ENCODE assay signal across 11 mouse cellular contexts in the genomic region with DNA sequence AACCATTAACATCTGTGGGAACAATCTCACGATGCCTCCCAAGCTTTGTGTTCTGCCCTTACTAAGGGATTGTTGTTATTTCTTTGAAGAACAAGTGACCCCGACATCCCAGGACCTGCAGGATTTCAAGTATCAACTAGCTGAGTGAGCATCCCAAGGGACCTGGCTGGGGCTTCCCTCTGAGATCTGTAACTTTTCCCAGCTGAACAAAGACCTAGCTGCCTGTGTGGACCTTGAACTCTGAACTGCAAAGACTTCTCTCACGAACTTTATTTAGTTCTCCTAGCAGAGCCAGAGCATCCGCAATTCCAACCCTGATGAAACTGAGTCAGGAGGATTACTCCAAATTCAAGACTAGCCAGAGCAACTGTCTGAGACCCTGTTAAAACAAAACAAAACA. TPM values are rescaled to one million over a fixed set of nuclear protein-coding genes. Genes with fewer than 3 reads are reported as not detected.
DNase-seq lines count a peak whose midpoint lies in the region; ATAC-seq and TF ChIP-seq lines count a peak whose summit lies in the region.
"Had no signal": no experiment of that assay in that cellular context is flagged by ENCODE, and none has a peak within 500 bp of the region (broad histone marks: within the 10 kb centered on the region; RNA-seq: fewer than 3 reads in every experiment).

No protein-coding gene starts in this region.

- H3K9ac ChIP-seq in forebrain, embryonic 12.5 days, result no peak overlapping the region
- no peak overlapping the region for H3K9ac ChIP-seq in forebrain, embryonic 15.5 days (replicated peaks)
- no peak overlapping the region for H3K9ac ChIP-seq in liver, adult 2 months (ENCODE audit: low read depth, low read length)

- 55% methylated on average over 4 of the region's 4 CpGs for WGBS in forebrain, embryonic 12.5 days
- 60% methylated on average over 4 of the region's 4 CpGs for WGBS in forebrain, embryonic 15.5 days
- WGBS in liver, adult 2 months, result 19% methylated on average over 4 of the region's 4 CpGs
- WGBS in small intestine, adult 2 months, result 32% methylated on average over 4 of the region's 4 CpGs

- H3K27ac ChIP-seq in forebrain, embryonic 12.5 days, result no peak overlapping the region
- H3K27ac ChIP-seq in forebrain, embryonic 15.5 days (replicated peaks), result no peak overlapping the region
- peak overlapping the region; percentile 99 for H3K27ac ChIP-seq in liver, adult 2 months (replicated peaks; ENCODE audit: insufficient read depth, low read depth, low read length)
- H3K27ac ChIP-seq in small intestine, adult 2 months (ENCODE audit: insufficient read depth, low read depth, low read length), result peak overlapping the region; percentile 71; the same call in 1 of the 2 replicates

- no peak for TF ChIP-seq POLR2A in liver, adult 2 months (IDR thresholded peaks at IDR 0.05; ENCODE audit: extremely low read depth, insufficient read depth, low read length)
- no peak for TF ChIP-seq POLR2A in small intestine, adult 2 months (IDR thresholded peaks at IDR 0.05; ENCODE audit: low read depth, low read length)

- no peak overlapping the region for H3K4me3 ChIP-seq in forebrain, embryonic 12.5 days (replicated peaks)
- no peak overlapping the region for H3K4me3 ChIP-seq in forebrain, embryonic 15.5 days
- H3K4me3 ChIP-seq in liver, adult 2 months (ENCODE audit: insufficient read depth, low read depth, low read length), result peak overlapping the region; percentile 35; the same call in 1 of the 2 replicates
- H3K4me3 ChIP-seq in small intestine, adult 2 months (ENCODE audit: low read depth, low read length), result no peak overlapping the region

- peaks cover 33% of the 10 kb centered on the region for H3K4me1 ChIP-seq in forebrain, embryonic 12.5 days
- peaks cover 17% of the 10 kb centered on the region for H3K4me1 ChIP-seq in forebrain, embryonic 15.5 days
- peaks cover 32% of the 10 kb centered on the region for H3K4me1 ChIP-seq in liver, adult 2 months (ENCODE audit: control insufficient read depth, insufficient read depth, low read length)
- peaks cover 12% of the 10 kb centered on the region; the same call in 1 of the 2 replicates for H3K4me1 ChIP-seq in small intestine, adult 2 months (ENCODE audit: control insufficient read depth, insufficient read depth, insufficient read length, low read length)

- peaks cover 19% of the 10 kb centered on the region for H3K79me2 ChIP-seq in liver, adult 2 months (ENCODE audit: control insufficient read depth, insufficient read depth, low read length)

- H3K36me3 ChIP-seq in forebrain, embryonic 12.5 days (replicated peaks), result no peaks in the 10 kb centered on the region
- no peaks in the 10 kb centered on the region for H3K36me3 ChIP-seq in forebrain, embryonic 15.5 days
- no peaks in the 10 kb centered on the region for H3K36me3 ChIP-seq in liver, adult 2 months (ENCODE audit: control insufficient read depth, insufficient read depth, low read length)
- H3K36me3 ChIP-seq in small intestine, adult 2 months (ENCODE audit: control insufficient read depth, insufficient read depth, low read length), result no peaks in the 10 kb centered on the region

- H3K4me2 ChIP-seq in forebrain, embryonic 12.5 days, result peak overlapping the region; percentile 71; the same call in 1 of the 2 replicates
- no peak overlapping the region for H3K4me2 ChIP-seq in forebrain, embryonic 15.5 days (replicated peaks)

- no peaks in the 10 kb centered on the region for H3K9me3 ChIP-seq in forebrain, embryonic 12.5 days
- H3K9me3 ChIP-seq in forebrain, embryonic 15.5 days, result no peaks in the 10 kb centered on the region

- H3K27me3 ChIP-seq in forebrain, embryonic 12.5 days, result no peaks in the 10 kb centered on the region
- H3K27me3 ChIP-seq in forebrain, embryonic 15.5 days, result no peaks in the 10 kb centered on the region
- H3K27me3 ChIP-seq in liver, adult 2 months (ENCODE audit: control insufficient read depth, insufficient read depth, low read length), result no peaks in the 10 kb centered on the region
- no peaks in the 10 kb centered on the region for H3K27me3 ChIP-seq in small intestine, adult 2 months (ENCODE audit: control insufficient read depth, insufficient read depth, low read length)

- no peak for ATAC-seq in forebrain, embryonic 12.5 days (ENCODE audit: low FRiP score)
- no peak for ATAC-seq in forebrain, embryonic 15.5 days (replicated peaks)

- no peak for TF ChIP-seq CTCF in liver, adult 2 months (IDR thresholded peaks at IDR 0.05; ENCODE audit: low read depth, low read length)
- TF ChIP-seq CTCF in small intestine, adult 2 months (IDR thresholded peaks at IDR 0.05; ENCODE audit: extremely low read depth, insufficient read length, insufficient replicate concordance, low read depth, low read length), result no peak

- DNase-seq in liver, adult 2 months (ENCODE audit: extremely low read depth, low read depth, low spot score), result peak; percentile 85
- no peak for DNase-seq in liver
- DNase-seq in kidney, postnatal 14 days, result peak; percentile 42
- DNase-seq in cerebellum, postnatal 14 days, result no peak
- DNase-seq in cerebellum, postnatal 10 days, result no peak
- DNase-seq: adrenal gland, postnatal 36 days; cerebellum, adult 9-10 months; right cerebral cortex, postnatal 25 days had no signal

RNA-seq across cellular contexts. Expression of a gene that starts 2.4 kb away (rescaled TPM):
- 68.0 and 68.6 TPM in 2 replicates for polyA plus RNA-seq in forebrain, embryonic 12.5 days (2016; fragmentation: Nextera tagmentation; extraction: Ambion mirVana)
- polyA plus RNA-seq in forebrain, embryonic 15.5 days (2015; fragmentation: Nextera tagmentation; extraction: Ambion mirVana), result 69.6 and 77.5 TPM in 2 replicates
- total RNA-seq in liver, adult 2 months (2014; rRNA removed), result 241 and 247 TPM in 2 replicates
- polyA plus RNA-seq in liver, adult 2 months (2012; rRNA removed), result 183 and 205 TPM in 2 replicates
- 96.9 and 124 TPM in 2 replicates for polyA plus RNA-seq in small intestine, adult 2 months (2012; rRNA removed)

RNA-seq across cellular contexts. Expression of a gene that starts 55.2 kb away (rescaled TPM):
- polyA plus RNA-seq in forebrain, embryonic 12.5 days (2016; fragmentation: Nextera tagmentation; extraction: Ambion mirVana), result 56.2 and 64.1 TPM in 2 replicates
- polyA plus RNA-seq in forebrain, embryonic 15.5 days (2015; fragmentation: Nextera tagmentation; extraction: Ambion mirVana), result 55.8 and 58.1 TPM in 2 replicates
- total RNA-seq in liver, adult 2 months (2014; rRNA removed), result 33.5 and 37.3 TPM in 2 replicates
- polyA plus RNA-seq in liver, adult 2 months (2012; rRNA removed), result 6.8 and 8.6 TPM in 2 replicates
- polyA plus RNA-seq in small intestine, adult 2 months (2012; rRNA removed), result 1.7 and 2.6 TPM in 2 replicates

RNA-seq across cellular contexts. Expression of a gene that starts 55.8 kb away (rescaled TPM):
- 42.1 and 43.8 TPM in 2 replicates for polyA plus RNA-seq in forebrain, embryonic 12.5 days (2016; fragmentation: Nextera tagmentation; extraction: Ambion mirVana)
- polyA plus RNA-seq in forebrain, embryonic 15.5 days (2015; fragmentation: Nextera tagmentation; extraction: Ambion mirVana), result 36.4 and 37.0 TPM in 2 replicates
- 117 and 132 TPM in 2 replicates for total RNA-seq in liver, adult 2 months (2014; rRNA removed)
- polyA plus RNA-seq in liver, adult 2 months (2012; rRNA removed), result 75.7 and 87.8 TPM in 2 replicates
- polyA plus RNA-seq in small intestine, adult 2 months (2012; rRNA removed), result 5.5 and 9.9 TPM in 2 replicates

Comparison
In these comparisons a context has a peak if more than half of its experiments do, and no peak if none do; other contexts are left out.
1. DNase-seq: peak in liver, adult 2 months (single experiment) and kidney, postnatal 14 days (single experiment); none in liver (single experiment), cerebellum, postnatal 14 days (0 of 2) and cerebellum, postnatal 10 days (0 of 2).
2. H3K27ac ChIP-seq: peak in liver, adult 2 months (single experiment) and small intestine, adult 2 months (single experiment); none in forebrain, embryonic 12.5 days (single experiment) and forebrain, embryonic 15.5 days (single experiment).